Mouse (Mus musculus): ENCODE data around the gene Mlec.

GRCm38 (mm10) chr5:115146747-115147130, 11.2 kb downstream of the Mlec start:
- TF ChIP-seq CTCF (IDR thresholded peaks at IDR 0.05; ENCODE audit: low read depth, low read length) (no peak), POLR2A (IDR thresholded peaks at IDR 0.05; ENCODE audit: borderline replicate concordance, low read depth, low read length) (no peak)

All from bone marrow macrophage, adult 2 months (primary cell).